Mouse (Mus musculus): ENCODE results near the gene Fbf1. TPM values are rescaled to one million over a fixed set of nuclear protein-coding genes. Genes with fewer than 3 reads are reported as not detected.

The Fbf1 gene
- polyA plus RNA-seq, 1 experiment: 153 TPM

- DNase-seq (ENCODE audit: low read depth): no peak
- no peak for TF ChIP-seq POLR2A (IDR thresholded peaks at IDR 0.05; ENCODE audit: borderline replicate concordance, extremely low read depth, insufficient read depth, insufficient read length, poor library complexity, severe bottlenecking)
- TF ChIP-seq CTCF (IDR thresholded peaks at IDR 0.05; ENCODE audit: borderline replicate concordance, extremely low read depth, insufficient read depth, insufficient read length): no peak
Measured at GRCm38 (mm10) chr11:116178411-116179121, 10.6 kb upstream of the Fbf1 start.

- no peak for DNase-seq (ENCODE audit: low read depth)
- no peak for TF ChIP-seq CTCF (IDR thresholded peaks at IDR 0.05; ENCODE audit: borderline replicate concordance, extremely low read depth, insufficient read depth, insufficient read length)
- no peak for TF ChIP-seq POLR2A (IDR thresholded peaks at IDR 0.05; ENCODE audit: borderline replicate concordance, extremely low read depth, insufficient read depth, insufficient read length, poor library complexity, severe bottlenecking)
Measured at GRCm38 (mm10) chr11:116176010-116176409, 8.0 kb upstream of the Fbf1 start.

GRCm38 (mm10) chr11:116174775-116175448 lies 6.9 kb upstream of the Fbf1 start:
- no peak for DNase-seq (ENCODE audit: low read depth)
- no peak for TF ChIP-seq CTCF (IDR thresholded peaks at IDR 0.05; ENCODE audit: borderline replicate concordance, extremely low read depth, insufficient read depth, insufficient read length)
- TF ChIP-seq POLR2A (IDR thresholded peaks at IDR 0.05; ENCODE audit: borderline replicate concordance, extremely low read depth, insufficient read depth, insufficient read length, poor library complexity, severe bottlenecking): no peak

GRCm38 (mm10) chr11:116171959-116172358 lies 4.0 kb upstream of the Fbf1 start:
- TF ChIP-seq CTCF (IDR thresholded peaks at IDR 0.05; ENCODE audit: borderline replicate concordance, extremely low read depth, insufficient read depth, insufficient read length) (no peak), POLR2A (IDR thresholded peaks at IDR 0.05; ENCODE audit: borderline replicate concordance, extremely low read depth, insufficient read depth, insufficient read length, poor library complexity, severe bottlenecking) (no peak)
- no peak for DNase-seq (ENCODE audit: low read depth)

GRCm38 (mm10) chr11:116170003-116170800 lies 2.2 kb upstream of the Fbf1 start:
- DNase-seq (ENCODE audit: low read depth): no peak
- TF ChIP-seq CTCF (IDR thresholded peaks at IDR 0.05; ENCODE audit: borderline replicate concordance, extremely low read depth, insufficient read depth, insufficient read length) (no peak), POLR2A (IDR thresholded peaks at IDR 0.05; ENCODE audit: borderline replicate concordance, extremely low read depth, insufficient read depth, insufficient read length, poor library complexity, severe bottlenecking) (no peak)

- TF ChIP-seq POLR2A (IDR thresholded peaks at IDR 0.05; ENCODE audit: borderline replicate concordance, extremely low read depth, insufficient read depth, insufficient read length, poor library complexity, severe bottlenecking) (no peak), CTCF (IDR thresholded peaks at IDR 0.05; ENCODE audit: borderline replicate concordance, extremely low read depth, insufficient read depth, insufficient read length) (no peak)
- no peak for DNase-seq (ENCODE audit: low read depth)
Measured at GRCm38 (mm10) chr11:116169214-116169613, 1.2 kb upstream of the Fbf1 start.

GRCm38 (mm10) chr11:116167232-116167631 lies 734 bp downstream of the Fbf1 start:
- DNase-seq (ENCODE audit: low read depth): peak; percentile 55
- no peak for TF ChIP-seq POLR2A (IDR thresholded peaks at IDR 0.05; ENCODE audit: borderline replicate concordance, extremely low read depth, insufficient read depth, insufficient read length, poor library complexity, severe bottlenecking)

- TF ChIP-seq POLR2A (IDR thresholded peaks at IDR 0.05; ENCODE audit: borderline replicate concordance, extremely low read depth, insufficient read depth, insufficient read length, poor library complexity, severe bottlenecking) (no peak), CTCF (IDR thresholded peaks at IDR 0.05; ENCODE audit: borderline replicate concordance, extremely low read depth, insufficient read depth, insufficient read length) (no peak)
- DNase-seq (ENCODE audit: low read depth): peak; percentile 43
Measured at GRCm38 (mm10) chr11:116163002-116163401, 5.0 kb downstream of the Fbf1 start.

GRCm38 (mm10) chr11:116162146-116162545 lies 5.8 kb downstream of the Fbf1 start:
- peak; percentile 61 for DNase-seq (ENCODE audit: low read depth)

GRCm38 (mm10) chr11:116161312-116161711 lies 6.7 kb downstream of the Fbf1 start:
- TF ChIP-seq CTCF (IDR thresholded peaks at IDR 0.05; ENCODE audit: borderline replicate concordance, extremely low read depth, insufficient read depth, insufficient read length) (no peak), POLR2A (IDR thresholded peaks at IDR 0.05; ENCODE audit: borderline replicate concordance, extremely low read depth, insufficient read depth, insufficient read length, poor library complexity, severe bottlenecking) (no peak)
- no peak for DNase-seq (ENCODE audit: low read depth)

More at GRCm38 (mm10) chr11:116162146-116162545, 5.8 kb downstream of the Fbf1 start:
- TF ChIP-seq POLR2A (IDR thresholded peaks at IDR 0.05; ENCODE audit: borderline replicate concordance, extremely low read depth, insufficient read depth, insufficient read length, poor library complexity, severe bottlenecking) (no peak), CTCF (IDR thresholded peaks at IDR 0.05; ENCODE audit: borderline replicate concordance, extremely low read depth, insufficient read depth, insufficient read length) (no peak)

GRCm38 (mm10) chr11:116150960-116151359 lies 17.0 kb downstream of the Fbf1 start:
- TF ChIP-seq POLR2A (IDR thresholded peaks at IDR 0.05; ENCODE audit: borderline replicate concordance, extremely low read depth, insufficient read depth, insufficient read length, poor library complexity, severe bottlenecking) (no peak), CTCF (IDR thresholded peaks at IDR 0.05; ENCODE audit: borderline replicate concordance, extremely low read depth, insufficient read depth, insufficient read length) (no peak)
- no peak for DNase-seq (ENCODE audit: low read depth)

All from brain, embryonic 14.5 days (tissue).